Mouse (Mus musculus) cerebellum, adult 11 months (tissue): ENCODE measurements at regions not wholly inside any gene's neighbourhood (a gene's known extent, or its start where the extent isn't known, plus 50 kb on each side); places are given as distances from the start of the nearest gene placed in this dataset.

Experiments
- DNase-seq: peaks from one replicate; pipeline ENCODE4 v3.0.0; 2022

DNA sequence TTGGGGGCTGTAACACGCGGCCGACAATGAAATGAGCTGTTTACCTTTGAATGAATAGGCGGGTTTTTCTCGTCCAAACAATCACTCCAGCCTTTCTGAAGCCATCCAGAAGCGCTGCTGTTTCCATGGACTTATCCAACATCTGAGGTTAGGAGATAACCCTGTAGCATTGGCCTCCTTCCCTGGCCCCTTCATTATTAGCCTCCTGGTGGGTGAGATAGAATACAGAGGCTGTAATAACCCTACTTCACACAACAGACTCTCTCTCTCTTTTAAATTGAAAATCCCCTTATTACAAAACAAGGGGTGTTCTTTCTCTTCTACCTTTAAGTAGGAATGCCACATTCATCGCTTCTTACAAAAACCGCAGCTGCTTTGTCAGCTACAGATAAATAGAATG is 646.8 kb downstream of the Nedd1 start:
- no peak for DNase-seq

DNA sequence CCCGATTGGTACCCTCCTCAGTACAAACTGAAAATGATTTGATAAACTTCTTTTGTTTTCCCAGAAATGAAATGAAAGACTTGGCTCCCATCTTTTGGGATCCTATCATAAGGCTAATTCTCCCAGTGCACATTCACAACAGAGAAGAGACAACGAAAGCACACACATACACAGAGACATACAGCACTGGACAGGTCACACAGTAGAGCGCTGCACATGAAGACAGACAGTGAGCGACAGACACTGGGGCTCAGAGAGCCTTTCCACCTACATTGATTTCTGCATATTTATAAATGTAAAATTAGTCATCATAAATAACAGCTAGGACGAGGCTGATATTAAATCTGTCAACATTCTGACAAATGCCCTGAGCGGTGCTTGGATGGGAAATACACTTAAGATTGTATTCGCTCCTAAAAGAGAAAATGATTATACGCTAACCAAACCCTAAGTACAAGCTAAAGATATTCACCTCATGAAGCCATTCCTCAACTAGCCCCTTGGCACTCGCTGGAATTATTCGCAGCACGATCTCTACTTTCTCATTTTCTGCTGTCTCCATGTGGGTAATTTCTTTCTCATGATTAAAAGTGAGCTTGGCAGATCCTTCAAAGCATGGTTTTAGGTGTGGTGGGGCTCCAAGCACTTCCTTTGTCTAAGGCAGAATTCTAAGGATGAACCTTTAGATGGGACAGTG is 647.4 kb downstream of the Nedd1 start:
- DNase-seq: no peak

DNA sequence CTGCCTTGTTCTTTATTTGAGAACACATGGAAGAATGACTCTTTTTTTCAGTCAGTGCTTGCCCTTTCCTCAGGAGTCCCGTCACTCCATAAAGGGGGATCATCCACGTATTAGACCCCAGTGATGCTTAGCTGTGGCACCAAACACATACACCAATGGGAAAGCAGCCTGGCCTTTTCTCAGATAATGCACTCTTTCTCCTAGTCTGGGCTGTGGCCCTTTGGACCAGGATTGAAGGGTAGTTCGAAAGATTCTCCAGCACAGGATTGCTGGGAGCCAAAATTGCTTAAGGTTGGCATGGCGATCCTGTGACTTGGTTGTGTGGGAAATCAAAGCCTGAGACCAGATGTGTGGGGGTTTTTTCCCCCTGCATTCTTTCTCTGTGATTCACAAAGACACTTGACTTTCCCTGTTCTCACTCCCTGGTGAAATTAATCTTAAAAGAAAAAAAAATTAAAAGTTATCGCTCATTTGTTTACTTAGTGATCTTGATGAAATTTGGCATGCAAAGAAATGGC is 648.3 kb downstream of the Nedd1 start:
- DNase-seq: no peak

DNA sequence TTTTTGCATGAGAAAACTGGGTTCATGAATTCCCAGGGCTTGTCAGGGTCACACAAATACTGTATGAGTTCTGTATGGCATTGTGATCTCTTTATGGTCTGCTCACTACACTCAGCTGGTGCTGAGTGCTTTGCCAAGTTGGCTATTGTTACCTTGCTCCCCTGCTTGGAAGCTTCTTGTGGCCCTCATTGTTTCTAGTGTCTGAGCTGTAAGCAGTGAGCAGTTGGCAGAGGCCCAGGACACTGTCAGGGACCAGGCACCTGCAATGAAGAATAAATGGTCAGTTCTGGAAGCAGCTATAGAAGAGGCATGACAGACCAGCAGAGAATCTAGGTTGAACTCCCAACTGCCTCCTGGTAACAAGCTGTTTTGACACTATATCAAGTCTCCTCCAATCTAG is 677.4 kb downstream of the Nedd1 start:
- DNase-seq: peak; percentile 17

DNA sequence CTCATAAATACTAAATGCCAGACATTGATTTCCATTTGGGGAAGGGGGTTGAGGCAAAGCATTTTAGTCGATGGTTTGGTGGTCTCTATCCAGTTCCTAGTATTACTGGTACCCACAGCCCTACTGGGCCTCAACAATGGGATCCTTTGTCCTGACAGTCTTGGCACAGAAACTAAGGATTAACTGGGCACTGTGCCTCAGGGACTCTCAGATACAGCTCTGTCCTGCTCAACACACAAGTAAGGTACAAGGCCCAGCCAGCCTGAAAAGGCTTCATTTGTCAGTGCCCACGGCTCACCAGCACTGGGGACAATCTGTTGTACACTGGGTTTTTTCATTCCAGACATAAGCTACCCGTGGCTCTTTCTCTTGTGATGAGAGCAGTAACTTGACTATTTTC is 686.0 kb downstream of the Nedd1 start:
- DNase-seq: no peak

DNA sequence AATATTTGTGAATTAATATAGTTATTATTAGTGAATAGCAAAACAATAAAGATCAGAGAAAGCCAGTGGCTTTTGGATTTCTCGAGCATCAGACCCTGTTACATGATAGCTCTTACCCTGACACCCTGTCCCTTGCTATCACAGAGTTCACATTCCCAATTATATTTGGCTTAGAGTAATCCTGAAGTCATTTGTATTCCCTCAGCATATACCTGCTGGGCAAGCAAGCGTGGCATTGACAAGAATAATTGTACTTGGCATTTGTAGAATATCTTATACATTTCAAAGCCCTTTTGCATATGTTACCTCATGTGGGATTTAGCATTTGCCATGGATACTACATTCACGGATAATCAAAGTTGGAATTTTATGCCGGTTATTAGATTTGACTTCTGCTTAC is 692.0 kb downstream of the Nedd1 start:
- DNase-seq: no peak

DNA sequence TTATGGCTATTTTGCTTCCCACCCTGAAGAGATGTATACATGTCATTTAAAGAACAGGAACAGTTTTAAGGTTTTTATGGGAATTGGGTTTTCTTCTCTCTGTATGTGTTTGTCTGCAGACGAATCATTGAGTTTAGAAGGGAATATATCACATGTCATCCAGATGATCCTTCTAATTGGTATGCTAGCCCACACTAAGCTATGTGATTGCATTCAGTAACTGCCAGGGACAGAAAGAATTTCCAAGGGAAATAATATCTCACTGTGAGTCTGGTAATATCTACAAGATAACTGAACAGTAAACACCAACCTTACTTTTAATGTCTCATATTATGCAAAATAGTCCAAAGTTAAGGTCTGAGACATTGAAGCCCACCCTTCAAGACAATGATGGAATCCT is 698.0 kb downstream of the Nedd1 start:
- DNase-seq: no peak

DNA sequence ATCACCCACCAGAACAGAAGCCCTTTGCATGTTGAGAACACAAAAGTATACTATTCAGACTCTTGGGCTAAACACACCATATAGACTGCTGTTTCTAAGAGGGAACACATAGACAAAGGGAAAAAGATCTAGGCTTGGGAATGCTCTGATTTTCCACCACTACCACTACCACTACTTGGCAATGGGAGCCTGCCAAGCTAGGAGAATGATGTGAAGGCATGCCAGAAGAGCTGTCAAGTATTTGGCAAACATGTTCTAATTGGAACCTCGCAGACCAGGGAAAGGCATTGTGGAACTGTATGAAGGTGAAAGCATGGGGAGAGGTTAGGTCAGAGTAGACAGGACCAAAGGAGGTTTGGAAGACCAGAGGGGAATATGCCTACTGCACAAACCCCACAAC is 701.2 kb downstream of the Nedd1 start:
- no peak for DNase-seq

DNA sequence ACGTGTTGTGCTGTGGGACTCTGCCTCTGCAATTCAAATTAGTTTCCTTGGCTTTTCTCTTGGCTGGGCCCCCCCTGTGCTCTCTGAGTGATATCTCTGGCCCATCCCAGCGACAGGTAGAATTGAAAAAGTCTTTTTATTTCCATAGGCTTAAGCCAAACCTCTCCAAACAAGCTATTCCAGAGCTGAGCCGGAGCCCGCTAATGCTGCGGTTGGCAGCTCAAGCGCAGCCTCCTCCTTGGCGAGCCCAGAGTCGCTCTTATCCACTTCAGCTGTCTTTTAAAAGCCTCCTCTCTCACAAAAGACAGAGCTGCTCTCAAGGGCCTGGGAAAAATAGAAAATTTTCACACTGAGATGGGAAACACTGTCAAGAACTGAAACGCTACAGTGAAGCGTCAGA is 712.7 kb downstream of the Nedd1 start:
- DNase-seq: no peak

DNA sequence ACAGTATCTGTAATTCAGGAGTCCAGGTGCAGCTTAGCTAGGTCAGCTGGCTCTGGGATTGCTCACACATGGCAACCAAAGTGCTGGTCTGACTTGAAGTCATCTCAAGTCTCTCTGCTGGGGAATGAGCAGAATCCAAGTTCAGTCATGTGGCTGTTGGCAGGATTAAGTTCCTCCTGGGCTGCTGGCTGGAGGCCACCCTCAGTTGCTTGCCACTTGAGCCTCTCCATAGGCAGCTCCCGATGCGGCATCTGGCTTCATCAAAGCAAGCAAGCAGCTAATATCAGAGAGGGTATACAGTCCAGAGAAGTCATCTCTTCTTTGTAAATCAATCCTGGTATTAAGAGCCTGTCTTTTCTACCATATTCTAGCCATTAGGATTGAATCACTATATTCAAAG is 714.3 kb downstream of the Nedd1 start:
- peak; percentile 2 for DNase-seq

DNA sequence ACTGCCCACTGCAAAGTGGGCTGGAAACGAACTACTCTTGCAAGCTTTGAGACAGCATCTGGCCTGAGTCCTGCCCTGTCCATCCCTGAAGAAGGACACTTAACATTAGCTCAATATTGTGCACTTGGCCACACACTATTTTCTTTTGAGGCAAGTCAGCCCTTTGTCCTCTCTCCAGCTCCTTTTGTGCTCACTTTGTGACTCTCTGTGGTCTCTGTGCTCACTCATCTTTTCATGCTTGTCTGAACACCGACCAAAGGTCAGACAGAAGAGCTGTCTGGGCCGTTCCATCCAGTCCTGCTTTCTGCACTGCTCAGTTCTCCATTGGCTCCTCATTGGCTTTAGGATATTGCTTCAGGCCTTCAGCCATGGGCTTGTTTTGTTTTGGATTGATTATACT is 715.8 kb downstream of the Nedd1 start:
- no peak for DNase-seq

DNA sequence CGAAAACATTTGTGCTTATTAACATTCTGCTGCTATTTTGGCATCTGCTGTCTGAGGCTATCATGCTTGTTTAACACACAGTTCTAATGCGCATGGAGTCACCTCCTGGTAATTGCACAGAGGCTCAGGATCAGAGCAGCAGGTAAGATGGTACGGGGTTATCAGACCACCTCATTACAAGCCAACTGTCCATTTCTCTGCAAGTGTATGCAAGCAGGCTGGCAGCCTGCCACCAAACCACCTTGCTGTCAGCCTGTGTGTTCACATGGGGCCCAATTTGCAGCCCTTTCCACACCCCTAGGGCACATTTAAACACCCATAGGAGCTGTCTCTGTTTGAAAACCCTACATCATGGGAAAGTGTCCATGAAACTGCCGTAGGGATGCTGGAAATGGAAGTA is 731.2 kb downstream of the Nedd1 start:
- DNase-seq: no peak

DNA sequence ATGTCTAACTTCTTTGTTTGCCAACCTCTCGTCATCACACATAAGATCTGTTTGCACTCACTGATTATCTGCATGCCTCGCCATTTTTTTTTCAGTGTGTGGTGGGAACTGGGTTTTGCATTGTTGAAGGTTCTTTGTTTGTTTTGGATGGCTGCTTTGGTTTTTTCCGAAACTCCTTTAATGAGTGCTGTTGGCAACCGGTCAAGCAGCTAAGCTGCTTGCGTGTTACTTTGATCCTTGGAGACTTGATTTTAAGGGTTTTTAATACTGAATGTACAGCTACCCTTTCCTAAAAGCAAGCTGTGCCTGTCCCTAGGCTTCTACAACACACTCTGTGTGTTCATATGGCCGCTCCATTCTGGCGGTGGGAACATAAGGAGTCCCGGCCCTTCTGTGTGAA is 733.9 kb downstream of the Nedd1 start:
- DNase-seq: no peak

DNA sequence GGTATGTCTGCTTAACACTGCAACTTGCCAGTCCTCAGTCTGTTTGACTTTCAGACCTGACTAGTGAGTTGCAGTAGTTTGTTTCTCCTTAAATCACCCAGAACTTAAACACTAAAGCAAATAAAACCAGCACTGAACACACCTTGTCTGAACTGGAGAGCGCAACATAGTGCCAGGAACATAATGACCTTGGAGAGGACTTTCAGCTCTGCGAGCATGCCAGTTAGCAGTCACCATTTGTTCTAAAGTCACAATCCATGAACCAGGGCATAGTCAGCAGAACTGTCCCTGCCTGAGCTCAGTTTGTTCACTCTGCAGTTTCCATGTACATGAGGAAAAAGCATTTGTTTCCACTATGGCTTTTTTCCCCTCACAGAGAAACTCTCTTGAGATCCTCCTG is 742.4 kb downstream of the Nedd1 start:
- DNase-seq: no peak

DNA sequence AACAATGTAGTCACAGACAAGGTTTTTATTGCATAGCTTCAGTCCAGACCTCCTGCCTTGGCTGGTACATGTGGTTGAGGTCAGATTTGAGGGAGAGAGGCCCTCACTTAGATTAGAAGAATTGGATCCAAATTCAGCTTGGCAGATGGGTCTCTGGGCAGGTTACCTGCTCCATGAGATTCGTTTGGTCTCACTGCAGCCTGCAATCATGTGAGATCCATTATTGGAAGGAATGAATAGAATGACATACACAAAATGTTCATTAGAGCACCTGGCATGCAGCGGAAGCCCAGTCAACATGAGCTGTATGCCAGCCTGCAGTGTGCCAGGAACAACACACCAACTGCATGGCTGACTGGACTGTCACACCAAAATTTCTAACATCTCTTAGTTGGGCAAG is 750.3 kb downstream of the Nedd1 start:
- DNase-seq: no peak

DNA sequence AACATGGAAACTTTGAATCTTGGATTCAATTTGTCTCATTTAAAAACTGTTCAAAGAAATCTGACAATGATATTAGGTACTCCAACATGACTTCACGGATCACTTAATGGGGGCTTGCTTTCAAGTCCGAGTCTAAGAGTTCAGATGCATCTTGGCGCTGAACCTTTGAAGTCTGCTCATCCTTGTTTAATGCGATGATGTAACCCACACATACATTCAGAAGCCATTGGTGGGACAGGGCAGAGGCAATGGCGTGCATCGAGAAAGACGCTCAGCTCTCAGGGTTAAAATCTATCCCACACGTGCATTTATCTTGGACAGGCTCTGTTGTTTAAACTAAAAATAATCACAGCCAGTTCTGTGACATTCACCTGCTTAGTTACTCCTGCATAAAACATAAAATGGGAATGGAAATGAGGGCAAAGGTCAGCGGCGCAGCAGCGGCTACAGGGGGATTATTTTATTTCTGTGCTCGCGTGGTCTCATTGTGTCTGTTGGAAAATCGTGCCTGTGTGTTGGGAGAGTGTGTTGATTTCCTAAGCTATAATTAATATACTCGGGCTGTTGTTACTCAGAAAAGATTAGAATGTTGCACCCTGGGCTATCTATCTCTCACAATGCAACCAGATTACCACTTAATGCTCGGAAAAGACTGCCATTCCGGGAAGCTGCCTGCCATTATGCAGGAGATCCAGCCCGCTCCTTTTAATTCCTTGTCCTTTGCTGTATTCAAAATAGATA is 754.5 kb downstream of the Nedd1 start:
- no peak for DNase-seq

DNA sequence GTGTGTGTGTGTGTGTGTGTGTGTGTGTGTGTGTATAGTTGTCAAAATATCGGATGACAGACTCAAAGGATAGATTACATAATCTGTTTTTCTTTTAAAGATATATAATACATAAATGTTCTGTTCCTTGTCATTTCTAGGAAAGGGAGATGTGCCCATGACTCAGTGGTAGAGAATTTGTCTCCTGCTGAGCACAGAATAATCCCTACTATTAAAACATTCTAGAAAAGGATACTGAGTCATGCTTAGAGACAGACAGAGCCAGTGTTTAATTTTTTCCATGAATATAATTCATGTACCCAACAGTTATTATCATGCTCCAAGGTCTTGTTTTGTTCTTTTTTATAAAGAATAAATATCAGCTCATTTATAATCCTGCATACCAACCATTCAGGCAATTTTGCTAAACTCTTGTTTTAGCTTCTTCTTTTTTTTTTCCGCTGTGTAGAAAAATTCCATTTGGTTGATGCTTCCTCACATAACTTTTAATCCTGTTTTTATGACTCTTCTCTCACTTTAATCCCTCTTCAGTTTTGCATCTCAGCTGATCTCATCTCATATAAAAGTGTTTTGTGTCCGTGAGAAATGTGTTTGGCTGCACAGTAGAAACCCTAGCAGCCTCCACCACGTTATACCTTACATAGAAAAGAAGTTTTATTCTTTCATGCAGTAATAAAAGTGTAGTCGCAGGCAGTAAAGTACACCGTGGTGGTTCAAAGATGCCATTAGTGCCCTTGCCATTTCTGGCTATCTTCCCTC is 762.3 kb downstream of the Nedd1 start:
- no peak for DNase-seq

DNA sequence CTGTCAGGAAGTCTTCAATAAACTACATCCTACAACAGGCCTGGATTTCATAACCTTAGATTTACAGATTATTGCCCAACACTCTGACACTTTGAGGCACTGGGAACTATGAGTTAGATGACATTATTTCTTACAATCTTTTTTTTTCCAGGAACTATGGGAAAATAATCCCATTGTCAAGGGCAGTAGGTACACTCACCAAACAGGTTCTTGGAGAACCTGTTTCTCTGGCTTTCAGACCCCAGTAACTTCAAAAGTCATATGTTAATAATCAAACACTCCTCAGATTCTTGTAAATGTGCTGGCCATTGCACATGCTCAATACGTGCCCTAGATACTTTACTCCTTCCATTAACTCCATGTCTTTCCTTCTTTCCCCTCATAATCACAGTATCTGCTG is 769.1 kb downstream of the Nedd1 start:
- DNase-seq: no peak

DNA sequence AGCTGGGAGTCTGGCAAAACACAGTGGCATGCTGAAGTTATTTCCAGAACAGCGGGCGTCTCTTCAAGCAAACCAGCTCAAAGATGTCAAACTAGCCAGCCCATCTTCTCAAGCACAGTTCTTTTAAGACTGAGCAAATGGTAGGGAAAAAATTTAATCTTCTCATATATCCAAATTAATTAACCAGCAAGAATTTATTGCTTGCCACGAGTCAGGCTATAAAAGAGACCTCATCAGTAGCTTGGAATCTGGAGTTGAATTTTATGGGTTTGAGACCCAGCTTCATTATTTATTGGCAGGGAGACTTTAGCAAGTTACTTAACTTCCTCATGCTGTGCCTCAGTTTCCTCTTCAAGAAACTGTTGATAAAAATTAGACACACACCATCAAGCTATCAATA is 742.5 kb upstream of the Tmpo start:
- no peak for DNase-seq

DNA sequence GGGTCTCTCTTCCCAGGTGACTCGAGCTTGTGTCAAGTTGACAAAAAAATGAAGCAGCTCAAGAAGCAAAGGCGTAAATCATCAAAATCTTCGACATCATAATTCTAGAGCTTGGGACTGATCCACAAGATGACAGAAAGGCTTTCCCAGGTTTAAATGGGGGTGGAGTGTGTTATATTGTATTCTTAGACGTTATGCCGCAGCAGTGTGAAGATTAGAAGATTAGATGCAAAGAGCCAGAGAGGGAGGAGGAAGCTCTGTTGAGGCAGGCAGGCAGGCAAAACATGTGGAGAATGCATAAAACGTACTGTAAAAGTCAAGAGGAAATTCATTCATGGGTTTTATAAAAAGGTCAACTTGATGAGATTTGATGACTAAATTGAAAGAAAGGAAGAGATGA is 708.7 kb upstream of the Tmpo start:
- no peak for DNase-seq

DNA sequence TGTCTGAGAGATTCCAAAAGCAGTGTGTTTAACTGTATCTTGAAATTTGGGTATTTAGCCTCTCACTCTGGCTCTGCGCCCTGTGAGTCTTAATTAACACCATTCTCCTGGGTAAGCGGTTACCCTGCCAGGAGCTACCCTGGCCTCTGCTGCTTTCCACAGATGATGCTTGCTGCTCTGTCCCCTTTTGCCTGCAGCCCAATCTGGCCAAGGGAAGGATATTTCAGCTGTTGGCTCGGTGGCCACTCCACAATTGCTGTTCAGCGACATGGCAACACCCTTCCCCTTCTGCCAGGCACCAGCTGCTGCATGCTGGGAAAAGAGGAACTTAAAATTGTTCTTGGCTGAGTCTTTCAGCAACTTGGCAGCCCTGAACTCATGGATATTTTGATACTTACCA is 707.4 kb upstream of the Tmpo start:
- no peak for DNase-seq

DNA sequence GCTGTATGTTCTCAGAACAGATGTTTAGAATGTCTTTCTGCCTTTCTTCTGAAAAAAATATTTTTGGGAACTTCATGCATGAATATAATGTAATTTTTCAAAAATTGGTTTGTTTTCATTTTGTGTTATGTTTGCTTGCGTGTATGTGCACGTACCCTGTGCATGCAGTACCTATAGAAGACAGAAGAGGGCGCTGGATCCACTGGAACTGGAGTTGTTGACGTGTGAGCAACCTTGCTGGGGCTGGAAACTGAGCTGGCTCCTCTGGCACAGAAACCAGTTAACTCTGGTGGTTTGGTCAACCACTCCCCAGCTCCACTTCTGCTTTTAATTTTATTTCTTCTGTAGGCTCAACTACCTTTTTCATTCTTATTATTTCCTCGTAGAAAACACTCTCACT is 702.0 kb upstream of the Tmpo start:
- no peak for DNase-seq

DNA sequence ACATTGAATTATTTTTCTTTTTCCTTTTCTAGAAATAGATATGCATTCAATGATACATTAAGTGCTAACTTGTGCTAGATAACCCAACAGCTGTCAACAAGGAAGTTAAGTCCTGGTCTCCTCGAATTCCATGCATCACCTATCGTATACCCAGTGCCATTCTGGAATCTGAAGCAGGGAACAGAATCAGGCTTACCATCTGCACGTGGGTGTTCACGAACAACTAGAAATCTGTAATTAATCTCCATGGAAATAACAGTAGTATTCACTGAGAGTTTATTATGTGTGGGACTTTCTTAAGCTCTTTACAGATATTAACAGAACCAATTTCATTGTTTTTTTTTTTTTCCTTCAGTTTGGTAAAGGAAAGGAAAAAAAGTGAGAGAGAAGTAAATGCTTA is 701.4 kb upstream of the Tmpo start:
- DNase-seq: no peak
